Mouse (Mus musculus): ENCODE measurements around the gene Adra2a.

Gene Adra2a

DNA sequence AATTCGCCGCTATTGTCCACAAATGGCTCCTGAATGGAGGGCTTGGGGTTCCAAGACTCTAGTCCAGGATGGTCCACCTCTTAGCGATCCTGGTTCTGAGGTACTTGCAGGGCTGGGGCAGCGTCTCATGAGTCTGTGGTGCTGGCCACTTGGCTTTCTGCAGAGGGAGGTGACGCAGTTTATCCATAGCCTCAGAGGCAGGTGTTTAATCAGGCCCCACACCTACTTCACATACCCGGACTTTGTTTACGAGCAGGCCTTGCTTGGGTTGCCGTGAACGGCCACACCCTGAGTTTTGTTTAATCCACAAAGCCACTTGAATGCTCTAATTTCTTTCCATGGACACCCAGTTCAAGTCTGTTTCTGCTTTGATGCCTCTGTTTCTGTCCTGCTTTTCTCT is 37.4 kb downstream of the Adra2a start:
- DNase-seq: no peak

DNA sequence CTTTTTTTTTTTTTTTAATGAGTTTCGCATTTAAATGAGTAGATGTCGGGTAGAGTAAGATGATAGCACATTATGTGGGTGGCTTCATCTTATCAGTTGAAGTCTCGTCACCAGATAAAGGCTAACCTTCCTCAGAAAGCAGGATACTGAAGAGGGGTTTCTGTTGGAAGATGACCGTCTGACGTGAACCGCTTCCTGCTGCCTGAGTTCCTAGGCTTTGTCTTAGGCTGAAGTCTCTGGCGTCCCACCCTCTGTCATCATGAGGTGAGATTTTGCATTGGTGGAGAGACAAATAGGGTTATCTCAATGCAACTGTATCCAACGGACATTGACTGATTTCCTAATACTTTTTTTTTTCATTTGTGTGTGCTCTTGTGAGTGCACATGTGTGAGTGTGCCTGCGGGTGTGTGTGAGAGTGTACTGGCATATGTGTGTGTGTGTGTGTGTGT is 37.8 kb downstream of the Adra2a start:
- DNase-seq: no peak

DNA sequence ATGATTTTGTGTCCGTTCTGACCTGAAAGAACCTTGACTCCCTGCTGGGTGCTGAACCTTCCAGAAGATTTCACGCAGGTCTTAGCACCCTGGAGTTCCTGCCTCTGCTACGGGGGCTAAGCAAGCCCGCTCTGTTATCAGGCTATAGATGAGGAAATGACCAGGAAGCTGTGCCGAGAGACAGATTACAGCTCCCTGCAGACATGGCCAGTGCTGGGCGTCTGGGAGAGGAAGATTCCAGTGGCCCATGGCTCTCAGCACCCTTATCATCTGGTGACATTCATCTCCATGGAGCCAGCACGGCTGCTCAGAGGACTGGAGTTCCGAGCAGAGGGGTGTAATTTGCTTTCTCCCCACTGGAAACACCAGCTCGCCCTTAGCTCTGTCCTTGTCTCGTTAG is 43.4 kb downstream of the Adra2a start:
- no peak for DNase-seq

DNA sequence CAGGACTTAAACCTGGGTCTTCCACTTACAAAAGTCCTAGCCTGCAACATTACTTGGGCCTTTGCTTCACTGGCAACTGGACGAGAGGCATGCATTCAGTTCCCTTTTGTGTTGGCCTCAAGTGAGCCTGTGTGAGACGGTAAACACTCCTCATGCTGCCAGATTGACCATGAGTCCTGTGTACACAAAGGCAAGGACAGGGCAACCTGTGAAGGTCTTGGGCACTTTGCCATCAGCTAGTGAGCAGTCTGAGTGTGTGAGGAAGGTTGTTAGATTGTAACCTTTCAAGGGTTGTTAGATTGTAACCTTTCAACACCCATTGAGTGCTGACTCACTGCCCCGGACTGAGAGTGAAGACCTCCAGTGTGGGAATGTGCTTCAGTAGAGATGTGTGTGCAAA is 49.6 kb downstream of the Adra2a start:
- DNase-seq: no peak

DNA sequence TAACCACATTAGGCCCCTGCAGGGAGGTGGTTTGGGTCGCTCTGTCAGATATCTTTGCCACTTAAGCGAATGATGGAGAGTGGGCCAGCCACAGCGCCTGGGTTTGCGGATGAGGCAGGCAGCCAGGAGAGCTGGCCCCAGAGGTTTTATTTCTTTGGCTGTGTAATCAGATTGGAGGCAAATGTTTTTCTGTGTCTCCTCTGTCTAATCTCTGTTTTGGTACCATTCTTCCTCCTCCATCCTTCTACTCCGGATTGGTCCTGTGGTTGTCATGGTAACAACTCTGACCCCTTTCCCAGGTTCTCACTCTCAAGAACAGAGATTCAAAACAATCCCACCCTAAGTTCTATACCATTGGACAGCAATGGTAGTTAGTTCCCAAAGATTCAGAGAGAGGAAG is 51.8 kb downstream of the Adra2a start:
- no peak for DNase-seq

DNA sequence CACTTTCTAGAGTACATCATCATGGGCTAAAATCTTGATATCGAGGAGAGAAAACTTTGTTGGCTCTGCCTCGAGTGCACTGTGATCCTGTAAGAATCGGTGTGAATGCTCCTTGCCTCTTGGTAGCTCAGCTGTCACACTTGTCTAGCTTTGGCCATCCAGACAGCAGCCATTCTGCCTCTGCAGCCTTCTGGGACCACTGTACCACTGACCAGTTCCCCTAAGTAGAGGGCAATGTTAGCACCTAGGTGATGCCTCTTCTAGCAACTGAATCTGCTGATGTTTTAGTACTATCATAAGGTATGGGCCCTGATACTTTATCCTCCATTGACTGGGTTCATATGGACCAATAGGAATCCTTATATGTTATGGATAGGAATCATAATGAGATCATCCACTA is 54.4 kb downstream of the Adra2a start:
- no peak for DNase-seq
